Mouse (Mus musculus): ENCODE measurements around the gene Usp50. TPM values are rescaled to one million over a fixed set of nuclear protein-coding genes. Genes with fewer than 3 reads are reported as not detected.

The Usp50 gene
- 1.8 and 2.0 TPM in 2 replicates for polyA plus RNA-seq (2014; fragmentation: Nextera tagmentation; extraction: Ambion mirVana)

GRCm38 (mm10) chr2:126783370-126783769 lies at the start of gene Usp50:
TSS of gene Usp50 (minus strand) at chr2:126783470.
- ATAC-seq (replicated peaks; ENCODE audit: insufficient number of reproducible peaks, low FRiP score, low TSS enrichment, low read depth) (no peak), DNase-seq (ENCODE audit: low spot score) (no peak)
- Histone ChIP-seq H3K4me1 (ENCODE audit: control insufficient read depth, insufficient read depth, low read length) (no peaks in the 10 kb centered on the region), H3K4me3 (ENCODE audit: low read depth, low read length) (no peak within 1 kb of the TSS), H3K27me3 (ENCODE audit: control insufficient read depth, insufficient read depth, low read length) (no peaks in the 10 kb centered on the region), H3K9me3 (replicated peaks; ENCODE audit: control insufficient read depth, low read length) (no peaks in the 10 kb centered on the region), H3K4me2 (ENCODE audit: low read depth, low read length) (no peak within 1 kb of the TSS), H3K27ac (replicated peaks; ENCODE audit: low read depth, low read length) (no peak within 1 kb of the TSS), H3K9ac (replicated peaks; ENCODE audit: low read length) (no peak within 1 kb of the TSS), H3K36me3 (replicated peaks; ENCODE audit: control insufficient read depth, insufficient read depth, low read depth, low read length) (no peaks in the 10 kb centered on the region)
- 70% methylated on average over 4 of the region's 4 CpGs for WGBS

- Histone ChIP-seq H3K4me2 (ENCODE audit: low read depth, low read length) (no peak overlapping the region), H3K9me3 (replicated peaks; ENCODE audit: control insufficient read depth, low read length) (no peaks in the 10 kb centered on the region), H3K4me3 (ENCODE audit: low read depth, low read length) (no peak overlapping the region), H3K4me1 (ENCODE audit: control insufficient read depth, insufficient read depth, low read length) (no peaks in the 10 kb centered on the region), H3K27me3 (ENCODE audit: control insufficient read depth, insufficient read depth, low read length) (no peaks in the 10 kb centered on the region), H3K9ac (replicated peaks; ENCODE audit: low read length) (no peak overlapping the region), H3K36me3 (replicated peaks; ENCODE audit: control insufficient read depth, insufficient read depth, low read depth, low read length) (peaks cover 3% of the 10 kb centered on the region; the same call in 1 of the 2 replicates), H3K27ac (replicated peaks; ENCODE audit: low read depth, low read length) (no peak overlapping the region)
- ATAC-seq (replicated peaks; ENCODE audit: insufficient number of reproducible peaks, low FRiP score, low TSS enrichment, low read depth) (no peak), DNase-seq (ENCODE audit: low spot score) (no peak)
- 82% methylated on average over 2 of the region's 2 CpGs for WGBS
These were observed 34.1 kb upstream of the Usp50 start for GRCm38 (mm10) chr2:126817414-126817813.

- no peak for ATAC-seq (replicated peaks; ENCODE audit: insufficient number of reproducible peaks, low FRiP score, low TSS enrichment, low read depth)
- Histone ChIP-seq H3K4me1 (ENCODE audit: control insufficient read depth, insufficient read depth, low read length) (no peaks in the 10 kb centered on the region), H3K27me3 (ENCODE audit: control insufficient read depth, insufficient read depth, low read length) (no peaks in the 10 kb centered on the region), H3K4me3 (ENCODE audit: low read depth, low read length) (no peak overlapping the region), H3K9me3 (replicated peaks; ENCODE audit: control insufficient read depth, low read length) (no peaks in the 10 kb centered on the region), H3K27ac (replicated peaks; ENCODE audit: low read depth, low read length) (no peak overlapping the region), H3K9ac (replicated peaks; ENCODE audit: low read length) (no peak overlapping the region), H3K36me3 (replicated peaks; ENCODE audit: control insufficient read depth, insufficient read depth, low read depth, low read length) (peaks cover 3% of the 10 kb centered on the region; the same call in 1 of the 2 replicates), H3K4me2 (ENCODE audit: low read depth, low read length) (no peak overlapping the region)
- DNase-seq (ENCODE audit: low spot score) = no peak
- 90% methylated on average over 4 of the region's 4 CpGs for WGBS
These were observed 33.5 kb upstream of the Usp50 start for GRCm38 (mm10) chr2:126816644-126817347.

GRCm38 (mm10) chr2:126815822-126816221 lies 32.6 kb upstream of the Usp50 start:
- no peak overlapping the region for H3K4me2 ChIP-seq (ENCODE audit: low read depth, low read length)
- WGBS = 46% methylated on average over 1 of the region's 1 CpGs
- no peak for DNase-seq (ENCODE audit: low spot score)
- ATAC-seq (replicated peaks; ENCODE audit: insufficient number of reproducible peaks, low FRiP score, low TSS enrichment, low read depth) = no peak
- H3K27me3 ChIP-seq (ENCODE audit: control insufficient read depth, insufficient read depth, low read length) = no peaks in the 10 kb centered on the region
- H3K36me3 ChIP-seq (replicated peaks; ENCODE audit: control insufficient read depth, insufficient read depth, low read depth, low read length) = peaks cover 3% of the 10 kb centered on the region; the same call in 1 of the 2 replicates
- H3K4me3 ChIP-seq (ENCODE audit: low read depth, low read length) = no peak overlapping the region
- H3K27ac ChIP-seq (replicated peaks; ENCODE audit: low read depth, low read length) = no peak overlapping the region
- H3K9ac ChIP-seq (replicated peaks; ENCODE audit: low read length) = no peak overlapping the region
- no peaks in the 10 kb centered on the region for H3K9me3 ChIP-seq (replicated peaks; ENCODE audit: control insufficient read depth, low read length)
- no peaks in the 10 kb centered on the region for H3K4me1 ChIP-seq (ENCODE audit: control insufficient read depth, insufficient read depth, low read length)

- H3K36me3 ChIP-seq (replicated peaks; ENCODE audit: control insufficient read depth, insufficient read depth, low read depth, low read length) = no peaks in the 10 kb centered on the region; the same call in 1 of the 2 replicates
- ATAC-seq (replicated peaks; ENCODE audit: insufficient number of reproducible peaks, low FRiP score, low TSS enrichment, low read depth) (no peak), DNase-seq (ENCODE audit: low spot score) (no peak)
- H3K9me3 ChIP-seq (replicated peaks; ENCODE audit: control insufficient read depth, low read length) = no peaks in the 10 kb centered on the region
- no peak overlapping the region for H3K4me2 ChIP-seq (ENCODE audit: low read depth, low read length)
- no peak overlapping the region for H3K4me3 ChIP-seq (ENCODE audit: low read depth, low read length)
- no peak overlapping the region for H3K27ac ChIP-seq (replicated peaks; ENCODE audit: low read depth, low read length)
- H3K9ac ChIP-seq (replicated peaks; ENCODE audit: low read length) = no peak overlapping the region
- no peaks in the 10 kb centered on the region for H3K4me1 ChIP-seq (ENCODE audit: control insufficient read depth, insufficient read depth, low read length)
- H3K27me3 ChIP-seq (ENCODE audit: control insufficient read depth, insufficient read depth, low read length) = no peaks in the 10 kb centered on the region
- 98% methylated on average over 3 of the region's 3 CpGs for WGBS
These were observed 18.7 kb upstream of the Usp50 start for GRCm38 (mm10) chr2:126801980-126802379.

GRCm38 (mm10) chr2:126798455-126798854 lies 15.2 kb upstream of the Usp50 start:
- ATAC-seq (replicated peaks; ENCODE audit: insufficient number of reproducible peaks, low FRiP score, low TSS enrichment, low read depth) (no peak), DNase-seq (ENCODE audit: low spot score) (no peak)
- no peaks in the 10 kb centered on the region for H3K9me3 ChIP-seq (replicated peaks; ENCODE audit: control insufficient read depth, low read length)
- no peak overlapping the region for H3K27ac ChIP-seq (replicated peaks; ENCODE audit: low read depth, low read length)
- no peaks in the 10 kb centered on the region; the same call in 1 of the 2 replicates for H3K36me3 ChIP-seq (replicated peaks; ENCODE audit: control insufficient read depth, insufficient read depth, low read depth, low read length)
- H3K27me3 ChIP-seq (ENCODE audit: control insufficient read depth, insufficient read depth, low read length) = no peaks in the 10 kb centered on the region
- 87% methylated on average over 5 of the region's 5 CpGs for WGBS
- H3K4me1 ChIP-seq (ENCODE audit: control insufficient read depth, insufficient read depth, low read length) = no peaks in the 10 kb centered on the region
- no peak overlapping the region for H3K9ac ChIP-seq (replicated peaks; ENCODE audit: low read length)
- H3K4me2 ChIP-seq (ENCODE audit: low read depth, low read length) = no peak overlapping the region
- H3K4me3 ChIP-seq (ENCODE audit: low read depth, low read length) = no peak overlapping the region

GRCm38 (mm10) chr2:126795708-126796107 lies 12.4 kb upstream of the Usp50 start:
- 90% methylated on average over 3 of the region's 3 CpGs for WGBS
- H3K4me1 ChIP-seq (ENCODE audit: control insufficient read depth, insufficient read depth, low read length) = no peaks in the 10 kb centered on the region
- ATAC-seq (replicated peaks; ENCODE audit: insufficient number of reproducible peaks, low FRiP score, low TSS enrichment, low read depth) (no peak), DNase-seq (ENCODE audit: low spot score) (no peak)
- no peak overlapping the region for H3K9ac ChIP-seq (replicated peaks; ENCODE audit: low read length)
- H3K4me3 ChIP-seq (ENCODE audit: low read depth, low read length) = no peak overlapping the region
- H3K9me3 ChIP-seq (replicated peaks; ENCODE audit: control insufficient read depth, low read length) = no peaks in the 10 kb centered on the region
- H3K36me3 ChIP-seq (replicated peaks; ENCODE audit: control insufficient read depth, insufficient read depth, low read depth, low read length) = peaks cover 5% of the 10 kb centered on the region
- no peak overlapping the region for H3K27ac ChIP-seq (replicated peaks; ENCODE audit: low read depth, low read length)
- H3K4me2 ChIP-seq (ENCODE audit: low read depth, low read length) = no peak overlapping the region
- no peaks in the 10 kb centered on the region for H3K27me3 ChIP-seq (ENCODE audit: control insufficient read depth, insufficient read depth, low read length)

- ATAC-seq (replicated peaks; ENCODE audit: insufficient number of reproducible peaks, low FRiP score, low TSS enrichment, low read depth) (no peak), DNase-seq (ENCODE audit: low spot score) (no peak)
- H3K9me3 ChIP-seq (replicated peaks; ENCODE audit: control insufficient read depth, low read length) = no peaks in the 10 kb centered on the region
- no peaks in the 10 kb centered on the region for H3K4me1 ChIP-seq (ENCODE audit: control insufficient read depth, insufficient read depth, low read length)
- H3K4me2 ChIP-seq (ENCODE audit: low read depth, low read length) = no peak overlapping the region
- H3K36me3 ChIP-seq (replicated peaks; ENCODE audit: control insufficient read depth, insufficient read depth, low read depth, low read length) = peaks cover 5% of the 10 kb centered on the region
- H3K9ac ChIP-seq (replicated peaks; ENCODE audit: low read length) = no peak overlapping the region
- no peaks in the 10 kb centered on the region for H3K27me3 ChIP-seq (ENCODE audit: control insufficient read depth, insufficient read depth, low read length)
- 80% methylated on average over 5 of the region's 5 CpGs for WGBS
- no peak overlapping the region for H3K27ac ChIP-seq (replicated peaks; ENCODE audit: low read depth, low read length)
- no peak overlapping the region for H3K4me3 ChIP-seq (ENCODE audit: low read depth, low read length)
These were observed 9.3 kb upstream of the Usp50 start for GRCm38 (mm10) chr2:126792611-126793010.
